Mouse (Mus musculus): ENCODE measurements around the gene Nav3.

The Nav3 gene

GRCm38 (mm10) chr10:109832768-109833291 is 623.2 kb downstream of the Nav3 start:
- no peak for DNase-seq (ENCODE audit: low spot score in 2 of 2)

DNA sequence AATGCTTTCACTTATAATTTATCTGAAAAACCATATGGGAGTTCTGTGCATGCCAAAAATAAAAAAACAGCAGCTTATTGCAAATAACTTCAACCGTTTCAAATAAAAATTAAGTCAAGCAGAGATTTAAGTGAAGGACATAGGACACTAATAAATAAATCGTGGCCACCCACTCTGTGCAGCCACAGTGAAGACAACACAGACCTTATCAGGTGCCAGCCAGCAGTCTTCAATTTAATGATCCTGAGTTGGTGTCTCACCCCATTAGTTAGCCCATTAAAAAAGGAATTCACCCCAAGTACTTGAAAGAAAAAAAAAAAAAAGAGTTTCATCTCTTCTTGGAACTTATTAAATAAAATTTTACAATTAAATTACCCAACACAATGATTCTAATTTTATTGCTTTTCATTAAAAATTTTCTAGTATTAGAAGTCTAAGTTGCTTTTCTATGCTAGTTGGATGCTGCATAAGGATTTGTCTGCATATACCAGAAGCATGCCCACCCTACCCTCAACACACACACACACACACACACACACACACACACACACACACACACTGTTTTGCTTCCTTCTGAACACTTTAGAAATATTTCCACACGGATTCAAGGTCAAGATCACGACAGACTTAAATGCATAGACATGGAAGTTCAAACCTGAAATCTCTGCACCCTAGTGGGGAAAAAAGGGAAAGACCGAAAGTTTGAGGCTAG is 649.1 kb downstream of the Nav3 start:
- no peak for DNase-seq (ENCODE audit: low spot score in 2 of 2)

GRCm38 (mm10) chr10:109803441-109803840 is 652.6 kb downstream of the Nav3 start:
- DNase-seq (ENCODE audit: low spot score in 2 of 2) = no peak

DNA sequence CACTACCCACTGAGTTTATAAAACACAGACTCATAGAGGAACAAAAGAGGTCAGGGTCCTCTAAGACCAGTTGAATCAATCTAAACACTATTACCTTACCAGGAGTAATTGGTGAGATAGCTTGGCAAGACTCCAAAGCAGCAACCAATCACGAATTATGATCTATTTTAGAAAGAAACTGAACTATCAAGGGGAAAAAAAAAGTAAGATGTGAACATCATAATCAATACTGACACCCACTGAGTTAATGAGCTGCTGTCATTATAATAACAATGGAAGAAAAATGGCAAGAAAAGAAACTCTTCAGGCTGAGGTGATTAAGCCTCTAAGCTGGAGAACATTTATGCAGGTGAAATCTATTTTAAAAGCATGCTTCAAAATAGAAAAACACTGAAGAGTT is 653.8 kb downstream of the Nav3 start:
- no peak for DNase-seq (ENCODE audit: low spot score in 2 of 2)

DNA sequence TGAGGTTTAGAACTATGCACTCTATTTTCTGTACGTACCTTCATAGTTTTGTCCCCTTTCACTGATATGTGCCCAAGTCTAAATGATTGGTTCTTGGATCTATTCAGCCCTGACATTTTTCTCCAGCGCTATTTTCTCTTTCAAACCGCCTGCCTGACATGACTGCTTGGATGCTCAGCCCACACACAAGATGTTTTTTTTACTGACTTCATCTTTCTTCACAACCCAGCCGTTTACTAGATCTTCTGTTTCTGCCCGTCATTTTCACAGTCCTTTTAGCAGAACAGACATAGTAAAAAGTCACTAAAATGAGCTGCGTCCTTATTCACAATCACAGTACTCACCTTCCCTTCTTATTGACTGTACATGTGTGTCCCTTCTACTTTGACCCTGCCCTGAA is 656.8 kb downstream of the Nav3 start:
- no peak for DNase-seq (ENCODE audit: low spot score in 2 of 2)

DNA sequence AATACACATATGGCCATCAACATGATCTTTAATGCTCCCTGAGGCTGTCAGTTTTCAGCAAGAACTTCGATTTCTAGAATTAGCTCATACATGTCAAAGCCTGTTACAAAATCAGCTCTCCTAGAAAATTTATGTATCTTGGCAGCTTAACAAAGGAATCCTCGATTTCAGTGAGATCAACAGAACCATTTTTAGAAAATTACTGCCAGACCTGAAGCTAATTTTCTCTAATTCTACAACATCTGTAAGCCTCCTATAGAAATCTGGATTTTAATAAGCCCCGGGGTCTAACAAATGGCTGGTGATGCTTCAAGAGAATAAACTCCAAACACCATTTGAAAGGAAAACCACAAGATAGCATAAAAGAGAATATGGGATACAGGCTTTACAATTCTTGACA is 659.0 kb downstream of the Nav3 start:
- DNase-seq (ENCODE audit: low spot score in 2 of 2) = no peak

GRCm38 (mm10) chr10:109793491-109793890 is 662.5 kb downstream of the Nav3 start:
- no peak for DNase-seq (ENCODE audit: low spot score in 2 of 2)

- no peak for DNase-seq (ENCODE audit: low spot score in 2 of 2)
Observed at GRCm38 (mm10) chr10:109788728-109789127, 667.3 kb downstream of the Nav3 start.

DNA sequence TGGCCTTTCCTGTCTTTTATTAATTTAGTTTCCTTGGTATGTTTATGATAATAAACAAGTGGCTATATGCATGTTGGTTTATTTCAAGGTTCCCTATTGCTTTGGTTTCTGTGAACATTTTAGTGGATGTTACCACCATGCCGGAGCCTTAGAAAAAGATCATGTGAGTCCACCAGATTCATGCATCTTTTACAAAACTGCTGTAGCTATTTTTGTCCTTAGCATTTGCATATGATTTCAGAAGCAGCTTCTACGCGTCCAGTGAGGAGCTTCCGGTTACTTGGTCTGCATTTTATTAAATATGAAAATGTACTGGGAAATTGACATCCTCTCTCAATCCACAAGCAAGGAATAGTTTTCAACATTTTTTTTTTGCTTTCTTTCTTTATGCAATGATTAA is 676.9 kb downstream of the Nav3 start:
- no peak for DNase-seq (ENCODE audit: low spot score in 2 of 2)

GRCm38 (mm10) chr10:109769092-109769491 is 686.9 kb downstream of the Nav3 start:
- no peak for DNase-seq (ENCODE audit: low spot score in 2 of 2)

DNA sequence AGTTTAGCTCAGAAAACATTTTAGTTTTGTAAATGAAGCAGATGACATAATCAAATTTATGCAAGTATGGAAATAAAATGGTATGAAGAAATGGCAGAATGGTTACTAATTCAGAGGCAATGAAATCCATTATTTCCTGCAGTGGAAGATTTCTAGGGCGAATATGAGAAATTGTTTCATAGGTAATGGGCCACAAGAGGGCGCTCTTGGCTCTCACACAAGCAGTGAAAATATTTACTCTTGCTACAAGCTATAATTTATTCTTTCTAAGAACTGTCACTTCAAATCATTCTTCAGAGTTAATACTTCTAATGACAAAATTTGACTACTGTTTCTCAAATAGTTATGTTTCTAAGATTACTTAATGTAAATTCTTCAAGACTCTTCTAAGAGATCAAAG is 690.4 kb downstream of the Nav3 start:
- no peak for DNase-seq (ENCODE audit: low spot score in 2 of 2)

DNA sequence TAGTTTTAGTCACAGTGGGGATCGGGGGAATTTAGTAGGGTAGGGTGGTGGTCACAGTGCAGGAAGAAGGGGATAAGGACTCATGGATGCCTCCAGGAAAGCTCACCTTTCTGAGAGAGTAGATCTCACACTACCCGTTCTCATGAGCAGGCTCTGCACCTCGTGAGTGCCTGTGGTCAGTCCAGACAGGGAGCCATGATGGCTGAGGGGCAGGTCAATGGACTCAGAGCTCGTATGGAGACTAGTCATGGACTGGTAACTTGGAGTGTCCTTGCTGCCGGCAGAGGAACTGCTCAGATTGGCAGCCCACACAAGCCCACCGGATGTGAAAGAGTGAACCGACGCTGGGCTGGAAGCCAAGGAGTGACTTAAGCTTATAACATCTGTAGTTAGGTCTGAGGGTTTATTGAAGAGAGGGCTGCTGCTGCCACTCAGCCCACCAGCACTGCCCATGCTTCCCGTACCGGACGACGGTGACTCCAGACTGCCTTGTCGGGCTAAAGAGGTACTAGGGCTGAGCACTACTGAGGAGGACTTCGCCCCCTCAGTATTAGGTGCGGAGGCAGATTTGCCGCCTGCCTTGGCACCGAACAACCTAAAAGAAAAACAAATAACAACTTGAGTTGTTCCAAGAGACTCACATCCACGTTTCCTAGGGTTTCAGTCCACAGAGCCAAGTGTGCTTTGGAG is 691.4 kb downstream of the Nav3 start:
- no peak for DNase-seq (ENCODE audit: low spot score in 2 of 2)

GRCm38 (mm10) chr10:109758921-109759600 is 696.9 kb downstream of the Nav3 start:
- no peak for DNase-seq (ENCODE audit: low spot score in 2 of 2)

DNA sequence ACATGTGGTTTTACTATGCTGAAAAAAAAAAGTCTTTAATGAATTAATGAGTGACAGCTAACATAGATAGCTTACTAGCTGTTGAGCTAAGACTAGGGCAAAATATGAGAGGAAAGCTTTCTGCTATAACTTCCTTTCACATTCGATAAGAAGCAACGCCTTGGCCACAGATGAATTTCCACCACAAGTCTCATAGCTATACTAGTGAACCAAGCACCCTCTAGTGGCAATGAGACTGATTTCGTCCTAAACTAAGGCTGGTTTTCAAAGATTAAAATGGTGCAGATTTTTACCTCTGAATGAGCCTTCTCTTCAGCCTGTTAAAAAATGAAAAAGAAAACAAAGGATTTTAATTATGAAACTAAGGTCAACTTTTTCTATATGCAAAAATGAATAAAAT is 709.1 kb downstream of the Nav3 start:
- no peak for DNase-seq (ENCODE audit: low spot score in 2 of 2)

DNA sequence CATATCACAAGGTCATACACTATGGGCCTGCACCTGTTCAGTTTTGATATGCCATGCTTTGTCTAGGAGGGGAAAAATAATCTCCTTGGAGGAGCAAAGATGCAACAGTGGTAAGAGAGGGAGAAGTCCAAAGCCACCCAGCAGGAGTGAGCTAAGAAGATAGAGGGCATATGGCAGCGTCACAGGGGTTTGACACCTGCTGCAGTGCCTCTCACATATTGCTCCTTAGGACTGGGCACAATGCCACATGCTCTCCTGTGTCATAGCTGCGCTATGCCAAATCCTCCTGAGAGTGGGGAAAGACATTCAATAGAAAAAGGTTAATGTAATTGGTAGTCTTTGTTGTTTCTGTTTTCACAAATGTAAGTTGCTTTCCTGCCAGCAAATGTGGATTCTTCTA is 714.3 kb downstream of the Nav3 start:
- no peak for DNase-seq (ENCODE audit: low spot score in 2 of 2)

DNA sequence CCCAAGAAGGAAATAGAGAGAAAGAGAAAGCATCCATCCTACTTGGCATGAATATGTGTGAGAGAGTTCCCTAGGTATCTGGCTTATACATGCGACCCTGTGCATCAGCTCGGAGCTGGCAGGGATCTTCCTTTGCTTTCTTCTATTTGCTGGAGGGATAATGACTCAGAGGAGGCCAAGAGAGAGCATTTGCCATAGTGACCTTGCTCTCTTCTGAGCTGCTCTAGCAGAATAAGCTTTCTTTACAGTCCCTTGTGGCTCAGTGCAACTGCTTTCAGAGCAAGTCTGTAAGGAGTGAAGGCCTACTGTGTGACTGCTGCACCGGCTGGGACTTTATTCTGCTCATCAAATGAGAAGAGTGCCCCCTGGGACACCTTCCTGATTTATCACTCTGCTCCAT is 715.7 kb downstream of the Nav3 start:
- DNase-seq (ENCODE audit: low spot score in 2 of 2) = no peak

DNA sequence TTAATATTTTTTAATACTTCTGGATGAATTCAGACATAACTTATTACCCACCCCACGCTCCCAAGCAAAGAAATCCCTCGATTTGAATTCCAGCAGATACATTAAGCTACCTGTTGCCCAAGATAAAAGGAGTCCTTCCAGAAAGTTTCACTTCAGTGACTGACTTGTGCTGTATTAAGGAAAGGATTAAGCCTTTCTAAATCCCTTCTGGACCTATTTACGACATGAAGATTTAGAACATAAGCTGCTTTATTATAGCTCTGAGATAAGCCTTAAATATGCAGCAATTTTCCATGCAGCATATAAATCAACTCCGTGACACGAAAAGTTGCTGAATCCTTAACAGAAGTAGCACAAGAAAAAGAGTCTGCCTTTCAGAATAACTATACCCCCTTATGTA is 732.4 kb downstream of the Nav3 start:
- DNase-seq (ENCODE audit: low spot score in 2 of 2) = no peak

- no peak for DNase-seq (ENCODE audit: low spot score in 2 of 2)
Observed at GRCm38 (mm10) chr10:109718808-109719207, 737.2 kb downstream of the Nav3 start.

DNA sequence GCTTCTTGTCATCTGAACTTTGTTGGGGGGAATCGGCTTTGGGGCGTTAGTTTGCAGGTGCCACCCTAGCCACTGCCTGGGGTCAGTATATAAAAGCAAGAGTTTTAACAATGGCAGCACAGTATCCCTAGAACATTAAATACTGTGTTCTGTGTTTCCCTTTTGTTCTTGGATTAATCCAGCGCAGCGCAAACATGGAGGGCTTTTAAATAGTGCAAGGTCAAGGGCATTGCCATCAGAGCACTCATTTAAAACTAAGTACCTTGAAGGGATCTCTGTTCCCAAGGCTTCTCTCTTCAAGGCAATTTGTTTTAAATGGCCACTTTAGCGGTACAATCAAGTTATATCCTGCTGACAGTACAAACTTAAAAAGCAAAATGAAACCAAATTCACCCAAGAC is 737.6 kb downstream of the Nav3 start:
- DNase-seq (ENCODE audit: low spot score in 2 of 2) = no peak

DNA sequence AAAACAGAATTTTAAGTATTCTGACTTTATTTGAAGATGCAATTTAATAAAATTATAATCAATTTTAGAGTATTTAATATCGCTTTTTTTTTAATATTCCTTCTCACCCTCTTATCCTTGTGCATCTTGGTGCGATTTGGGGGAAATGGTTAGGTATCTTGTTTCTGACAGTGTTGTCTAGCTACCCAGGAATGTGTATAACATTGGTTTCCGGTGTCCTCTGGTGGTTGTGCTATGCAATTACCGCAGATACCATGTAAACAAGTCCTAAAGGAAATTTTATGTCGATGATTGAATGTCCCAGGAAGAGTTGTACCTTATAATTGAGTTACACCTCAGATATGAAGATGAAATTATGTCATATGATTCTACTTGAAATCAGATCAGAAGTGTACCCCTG is 743.0 kb downstream of the Nav3 start:
- no peak for DNase-seq (ENCODE audit: low spot score in 2 of 2)

DNA sequence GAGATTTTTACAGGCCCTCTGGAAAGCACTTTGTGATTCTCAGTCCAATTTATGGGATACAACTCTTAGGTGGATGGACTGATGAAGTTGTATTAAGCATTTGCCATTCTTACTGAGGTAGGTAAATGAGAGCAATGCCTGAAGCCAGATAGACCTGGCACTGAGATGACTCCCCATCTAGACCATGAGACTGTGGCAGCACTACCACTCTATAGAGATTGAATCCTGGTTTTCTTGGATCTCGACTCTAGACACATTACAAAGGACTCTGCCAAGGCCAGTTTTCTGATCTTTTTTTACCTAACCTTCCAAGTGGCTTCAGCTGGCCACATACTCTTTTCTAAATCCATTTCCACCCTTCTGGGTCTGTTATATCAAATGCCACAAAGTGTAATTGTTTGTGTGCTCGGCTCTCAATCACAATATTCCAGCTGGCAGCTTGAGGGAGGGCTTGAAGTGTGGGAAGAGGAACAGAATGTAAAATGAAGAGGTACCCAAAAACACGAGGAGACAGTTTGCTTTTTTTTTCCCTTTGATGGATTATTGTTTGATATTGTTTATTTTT is 756.2 kb downstream of the Nav3 start:
- DNase-seq (ENCODE audit: low spot score in 2 of 2) = no peak

GRCm38 (mm10) chr10:109690564-109690963 is 765.4 kb downstream of the Nav3 start:
- no peak for DNase-seq (ENCODE audit: low spot score in 2 of 2)

Measured in spleen, postnatal 36 days (tissue).